Mouse (Mus musculus) thymus, postnatal 14 days (tissue): ENCODE data around the gene Gm9268.
"Not testable (repeated sequence)": the region's sequence is repeated elsewhere in the genome, so short reads cannot be mapped to it uniquely, and the experiment has no call there.

Experiments
- DNase-seq: peaks from one replicate; pipeline ENCODE4 v3.0.0; 2021

The Gm9268 gene

DNA sequence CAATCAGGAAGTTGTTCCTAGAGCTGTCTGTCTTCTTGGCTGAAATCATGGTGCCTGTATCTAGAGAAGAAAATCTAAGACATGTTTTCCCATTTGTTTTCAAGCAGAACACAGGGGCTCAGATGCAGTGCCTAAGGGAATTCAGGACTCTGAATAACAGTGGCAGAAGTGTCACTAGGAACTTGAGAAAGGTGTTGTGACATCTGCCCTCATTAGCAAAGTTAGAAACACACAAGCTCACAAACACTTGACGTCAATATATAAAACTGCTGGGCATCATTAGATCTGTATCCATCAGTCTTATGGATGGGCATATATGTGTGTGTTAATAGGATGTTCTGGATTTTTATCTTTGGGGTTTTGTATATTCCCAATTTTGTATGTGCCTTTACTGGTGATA is at the start of gene Gm9268:
Gm9268 (plus strand) TSS at position 301 of the 400 bp plus-strand sequence.
- DNase-seq, result not testable (repeated sequence)

DNA sequence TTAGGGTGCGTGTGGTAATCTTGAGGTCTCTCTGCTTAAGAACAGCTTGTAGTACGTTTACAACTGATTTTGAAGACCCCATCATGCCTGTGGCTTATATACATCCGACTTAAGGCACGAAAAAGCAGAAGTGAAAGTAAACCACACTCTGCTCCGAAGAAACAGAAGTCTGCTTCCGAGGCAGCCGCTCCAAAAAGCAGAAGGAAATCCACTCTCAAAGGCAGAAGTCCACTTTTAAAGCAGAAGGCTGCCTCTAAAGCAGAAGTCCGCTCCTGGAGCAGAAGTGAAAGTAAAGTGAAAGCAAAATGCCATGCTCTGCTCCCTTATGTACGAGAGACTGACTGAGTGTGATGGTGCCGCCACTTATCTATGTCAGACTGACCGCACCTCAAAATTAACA is 38.5 kb upstream of the Gm9268 start:
- DNase-seq, result no peak

DNA sequence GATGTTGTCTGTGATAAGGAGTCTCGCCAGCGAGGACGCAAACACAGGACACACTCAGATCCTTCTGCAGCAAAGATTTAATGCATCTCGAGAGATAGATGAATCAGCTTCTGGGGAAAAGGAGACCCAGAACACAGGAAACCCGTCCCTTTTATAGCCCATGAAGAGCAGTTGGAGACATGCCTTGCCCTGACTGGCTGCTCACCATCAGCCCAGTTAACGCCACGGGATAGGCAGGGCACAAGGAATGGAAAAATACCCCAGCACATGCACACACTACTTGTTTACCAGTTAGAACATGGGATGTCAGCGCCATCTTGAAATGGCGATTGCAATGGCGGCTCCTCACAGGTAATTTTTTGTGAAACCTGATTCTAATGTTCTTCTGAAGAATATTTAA is 37.8 kb upstream of the Gm9268 start:
- no peak for DNase-seq

DNA sequence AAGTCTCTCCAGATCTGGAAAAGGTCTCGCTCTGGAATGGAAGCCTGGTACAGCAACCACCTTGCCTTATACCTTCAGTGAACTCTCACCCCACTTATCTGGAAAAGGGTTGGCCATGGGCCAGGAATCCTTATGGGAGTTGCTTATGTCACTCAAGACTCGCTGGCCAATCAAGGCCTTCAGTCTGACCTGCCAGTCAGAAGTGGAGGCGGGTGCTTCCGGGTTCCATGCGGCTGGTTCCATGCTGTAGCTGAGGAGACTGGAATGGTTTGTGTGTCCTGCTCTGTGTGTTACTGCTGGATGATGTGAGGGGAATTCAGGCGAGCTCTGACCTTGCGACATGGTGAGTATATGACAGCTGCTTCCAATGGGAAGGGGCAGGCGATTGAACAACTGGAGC is 59.3 kb downstream of the Gm9268 start:
- DNase-seq, result no peak
